In the genomic region with DNA sequence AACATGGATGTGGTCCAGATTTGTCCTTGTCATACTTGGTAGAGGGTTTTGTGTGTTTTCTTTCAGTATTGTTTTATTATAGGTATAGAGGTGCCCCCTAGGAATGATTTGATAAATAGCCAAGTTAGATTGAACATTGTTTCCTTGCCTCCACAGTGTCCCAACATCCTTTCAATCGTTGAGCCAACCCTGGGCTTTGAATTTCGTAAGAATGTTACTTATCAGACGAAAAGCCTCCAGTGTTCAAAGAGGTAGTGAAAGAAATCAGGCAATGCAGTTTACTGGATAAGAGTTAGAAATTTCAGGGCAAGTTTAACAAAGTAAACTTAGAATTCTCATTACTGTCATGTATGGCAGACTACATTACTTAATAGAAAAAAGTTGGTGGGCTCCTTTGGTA, we compare ENCODE assay signal across 26 mouse cellular contexts.
"Had no signal": no experiment of that assay in that cellular context is flagged by ENCODE, and none has a peak within 500 bp of the region (broad histone marks: within the 10 kb centered on the region; RNA-seq: fewer than 3 reads in every experiment).

No protein-coding gene starts in this region.

- DNase-seq: gastrocnemius, postnatal 14 days; gastrocnemius, postnatal 36 days; heart, adult 18-20 months; heart, postnatal 10 days; heart, postnatal 4 days; kidney, adult 11 months; kidney, adult 8-10 months; kidney, postnatal 10 days; kidney, postnatal 25 days; kidney, postnatal 4 days; layer of hippocampus, adult 9-11 months; liver; liver, embryonic 13.5 days; liver, postnatal 0 days had no signal

- H3K27ac ChIP-seq: heart, embryonic 10.5 days; hindbrain, embryonic 10.5 days; hindbrain, embryonic 13.5 days; hindbrain, embryonic 15.5 days; hindbrain, postnatal 0 days; layer of hippocampus, adult 2 months; left cerebral cortex, adult 2 months; limb, embryonic 10.5 days; limb, embryonic 12.5 days; liver, embryonic 13.5 days; liver, embryonic 15.5 days had no signal

- ATAC-seq: hindbrain, postnatal 0 days; intestine, embryonic 16.5 days; liver, postnatal 0 days had no signal

- H3K4me1 ChIP-seq: heart, embryonic 10.5 days; heart, embryonic 12.5 days; hindbrain, embryonic 10.5 days; hindbrain, embryonic 13.5 days; limb, embryonic 10.5 days; limb, embryonic 12.5 days; liver, embryonic 13.5 days; liver, embryonic 15.5 days had no signal

- H3K4me3 ChIP-seq: heart, embryonic 10.5 days; heart, embryonic 12.5 days; hindbrain, embryonic 10.5 days; hindbrain, embryonic 13.5 days; hindbrain, embryonic 15.5 days; layer of hippocampus, adult 2 months; left cerebral cortex, adult 2 months; limb, embryonic 10.5 days; limb, embryonic 12.5 days; liver, embryonic 13.5 days; liver, embryonic 15.5 days had no signal
